Mouse (Mus musculus) stomach, postnatal 0 days (tissue): ENCODE results near the gene Slc30a5.

ENCODE experiments used
- CTCF ChIP-seq: IDR thresholded peaks from 2 replicates; pipeline ENCODE4 v1.5.1; 2016; ENCODE audit warnings: antibody characterized with exemption, low read depth, mild to moderate bottlenecking, moderate library complexity
- EP300 ChIP-seq: optimal IDR thresholded peaks from 2 replicates; pipeline ENCODE3; 2016; ENCODE audit warnings: antibody characterized with exemption

DNA sequence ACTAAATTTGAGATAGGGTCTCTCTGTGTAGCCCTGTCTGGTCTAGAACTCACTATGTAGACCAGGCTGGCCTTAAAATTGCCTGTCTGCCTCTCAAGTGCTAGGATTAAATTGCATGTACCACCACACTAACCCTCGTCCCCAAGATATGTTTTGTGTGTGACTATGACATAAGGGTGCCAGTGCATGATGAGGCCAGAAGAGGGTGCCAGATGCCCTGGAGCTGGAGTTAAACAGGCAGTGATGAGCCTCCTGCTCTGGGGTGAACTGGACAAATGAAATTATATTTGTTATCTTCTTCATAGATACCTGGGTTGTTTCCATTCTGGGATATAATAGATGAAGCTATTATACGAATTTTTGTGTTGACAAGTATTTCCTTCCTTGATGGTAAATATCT, 10.7 kb upstream of the Slc30a5 start:
- TF ChIP-seq CTCF (peak; percentile 66), EP300 (no peak)
